ENCODE assay signal across 8 mouse cellular contexts in the genomic region with DNA sequence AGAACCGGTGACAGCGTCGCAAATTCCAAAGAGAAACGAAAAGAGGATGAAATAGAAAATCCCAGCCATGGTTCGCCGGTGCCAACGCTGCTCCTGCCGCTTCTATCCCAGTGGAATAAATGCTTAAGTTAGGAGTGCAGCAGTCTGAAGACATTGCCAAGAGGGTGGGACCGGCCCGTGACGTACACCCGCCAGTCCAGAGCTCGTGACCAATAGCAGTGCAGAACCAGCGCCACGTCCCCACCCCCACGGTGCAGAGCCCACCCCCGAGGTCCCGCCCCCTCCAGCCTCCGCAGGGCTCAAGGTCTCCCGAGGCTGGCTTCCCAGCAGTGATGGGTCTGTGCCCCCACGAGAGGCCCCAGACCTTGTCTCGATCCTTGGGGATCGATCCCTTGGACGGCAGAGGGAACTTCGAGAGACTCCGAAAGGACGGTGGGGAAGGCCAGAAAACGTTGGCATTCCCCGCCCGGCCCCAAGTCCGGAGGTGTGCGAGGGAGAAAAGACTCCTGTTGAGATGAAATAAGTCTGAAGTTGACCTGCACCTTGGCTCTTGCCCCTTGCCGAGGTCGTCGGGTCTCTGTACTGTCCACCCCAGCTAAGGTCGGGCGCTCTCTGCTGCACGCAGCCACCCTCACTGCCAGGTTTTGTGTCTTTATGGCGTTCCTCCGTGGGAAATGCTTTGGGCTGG. TPM values are rescaled to one million over a fixed set of nuclear protein-coding genes. Genes with fewer than 3 reads are reported as not detected.
DNase-seq lines count a peak whose midpoint lies in the region; ATAC-seq and TF ChIP-seq lines count a peak whose summit lies in the region.

A gene (minus strand): TSS at position 126 of the 688 bp plus-strand sequence.

- H3K9ac ChIP-seq in forebrain, embryonic 11.5 days (ENCODE audit: low read length): peak within 1 kb of the TSS; percentile 85
- H3K9ac ChIP-seq in heart, embryonic 14.5 days (ENCODE audit: low read length): peak within 1 kb of the TSS; percentile 70
- peak within 1 kb of the TSS; percentile 22; the same call in 1 of the 2 replicates for H3K9ac ChIP-seq in liver, embryonic 11.5 days (ENCODE audit: low read depth, low read length)

- ATAC-seq in forebrain, embryonic 11.5 days (replicated peaks; ENCODE audit: low FRiP score): peak; percentile 88
- ATAC-seq in heart, embryonic 14.5 days (ENCODE audit: insufficient number of reproducible peaks, insufficient read depth, low FRiP score, low read depth): peak; percentile 92
- ATAC-seq in liver, embryonic 11.5 days (replicated peaks; ENCODE audit: low FRiP score): peak; percentile 95
- ATAC-seq in monocyte, adult 5-6 weeks (replicated peaks; ENCODE audit: insufficient number of reproducible peaks, low FRiP score, low TSS enrichment, poor library complexity, severe bottlenecking): peak; percentile 75

- peaks cover 40% of the 10 kb centered on the region for H3K79me2 ChIP-seq in C2C12 (ENCODE audit: control insufficient read depth, insufficient read depth)

- peak within 1 kb of the TSS; percentile 57 for H3K4me3 ChIP-seq in C2C12 (ENCODE audit: insufficient read depth, poor library complexity, severe bottlenecking)
- H3K4me3 ChIP-seq in brown adipose tissue, adult 24 weeks (ENCODE audit: insufficient read depth, low read depth, low read length): peak within 1 kb of the TSS; percentile 64
- peak within 1 kb of the TSS; percentile 79 for H3K4me3 ChIP-seq in forebrain, embryonic 11.5 days (ENCODE audit: low read depth, low read length)
- peak within 1 kb of the TSS; percentile 75 to 80 for H3K4me3 ChIP-seq in heart, embryonic 14.5 days (ENCODE audit: control insufficient read depth in 1 of 2, insufficient read depth in 1 of 2, low read depth in 1 of 2, low read length in 2 of 2)
- H3K4me3 ChIP-seq in liver, embryonic 11.5 days (ENCODE audit: low read depth, low read length): peak within 1 kb of the TSS; percentile 62

- TF ChIP-seq CTCF in C2C12 (IDR thresholded peaks at IDR 0.05; ENCODE audit: control insufficient read depth, insufficient read depth, insufficient read length): no peak

- peaks cover 4% of the 10 kb centered on the region for H3K79me3 ChIP-seq in C2C12 (ENCODE audit: low read depth)

- H3K4me2 ChIP-seq in forebrain, embryonic 11.5 days (ENCODE audit: low read depth, low read length, severe bottlenecking): peak within 1 kb of the TSS; percentile 99
- H3K4me2 ChIP-seq in heart, embryonic 14.5 days (ENCODE audit: low read length): peak within 1 kb of the TSS; percentile 77
- peak within 1 kb of the TSS; percentile 89 for H3K4me2 ChIP-seq in liver, embryonic 11.5 days

- H3K27ac ChIP-seq in brown adipose tissue, adult 24 weeks (replicated peaks; ENCODE audit: low read depth, low read length): peak within 1 kb of the TSS; percentile 7; the same call in 1 of the 2 replicates
- H3K27ac ChIP-seq in forebrain, embryonic 11.5 days (ENCODE audit: low read depth, low read length): peak within 1 kb of the TSS; percentile 91
- peak within 1 kb of the TSS in 1 of 2 experiments; percentile 55; a peak in 2 of 4 replicates for H3K27ac ChIP-seq in heart, embryonic 14.5 days (replicated peaks in 1 of 2; ENCODE audit: control insufficient read depth in 1 of 2, insufficient read depth in 1 of 2, low read depth in 2 of 2, low read length in 2 of 2)
- H3K27ac ChIP-seq in liver, embryonic 11.5 days (ENCODE audit: low read depth, low read length): no peak within 1 kb of the TSS; the same call in 1 of the 2 replicates

- WGBS in forebrain, embryonic 11.5 days: under 1% methylated on average over 40 of the region's 40 CpGs
- under 1% methylated on average over 40 of the region's 40 CpGs for WGBS in heart, embryonic 14.5 days
- under 1% methylated on average over 40 of the region's 40 CpGs for WGBS in liver, embryonic 11.5 days

- H3K36me3 ChIP-seq in C2C12 (ENCODE audit: control insufficient read depth, insufficient read depth): no peaks in the 10 kb centered on the region
- H3K36me3 ChIP-seq in forebrain, embryonic 11.5 days (ENCODE audit: control insufficient read depth, insufficient read depth, low read length): peaks cover 2% of the 10 kb centered on the region; the same call in 1 of the 2 replicates
- 0 out of 2 replicates have a peak, but pooled peaks cover 2% of the 10 kb centered on the region for H3K36me3 ChIP-seq in heart, embryonic 14.5 days (ENCODE audit: control insufficient read depth, insufficient read depth, low read length)
- no peaks in the 10 kb centered on the region for H3K36me3 ChIP-seq in liver, embryonic 11.5 days (ENCODE audit: control insufficient read depth, insufficient read depth, low read length)

- no peaks in the 10 kb centered on the region for H3K9me3 ChIP-seq in forebrain, embryonic 11.5 days (ENCODE audit: control insufficient read depth, low read length)
- H3K9me3 ChIP-seq in heart, embryonic 14.5 days (ENCODE audit: control insufficient read depth, low read length): no peaks in the 10 kb centered on the region
- H3K9me3 ChIP-seq in liver, embryonic 11.5 days (ENCODE audit: control insufficient read depth, low read length): no peaks in the 10 kb centered on the region

- H3ac ChIP-seq in C2C12 (ENCODE audit: control insufficient read depth, insufficient read length, low read depth): peak within 1 kb of the TSS; percentile 49

- H3K4me1 ChIP-seq in brown adipose tissue, adult 24 weeks (ENCODE audit: control insufficient read depth, insufficient read depth, insufficient read length, low read length): no peaks in the 10 kb centered on the region
- peaks cover 14% of the 10 kb centered on the region; the same call in 1 of the 2 replicates for H3K4me1 ChIP-seq in forebrain, embryonic 11.5 days (replicated peaks; ENCODE audit: control insufficient read depth, insufficient read depth, low read length)
- H3K4me1 ChIP-seq in heart, embryonic 14.5 days (ENCODE audit: control insufficient read depth in 2 of 2, insufficient read depth in 2 of 2, low read length in 2 of 2): peaks cover 4 to 10% of the 10 kb centered on the region in 2 experiments
- peaks cover 2% of the 10 kb centered on the region; the same call in 1 of the 2 replicates for H3K4me1 ChIP-seq in liver, embryonic 11.5 days (replicated peaks; ENCODE audit: control insufficient read depth, insufficient read depth, low read length)

- H3K27me3 ChIP-seq in C2C12 (ENCODE audit: control insufficient read depth, insufficient read depth, insufficient read length): no peaks in the 10 kb centered on the region
- no peaks in the 10 kb centered on the region for H3K27me3 ChIP-seq in forebrain, embryonic 11.5 days (ENCODE audit: control insufficient read depth, insufficient read depth, low read length)
- H3K27me3 ChIP-seq in heart, embryonic 14.5 days (ENCODE audit: control insufficient read depth, insufficient read depth, low read length): peaks cover 7% of the 10 kb centered on the region; the same call in 1 of the 2 replicates
- peaks cover 37% of the 10 kb centered on the region for H3K27me3 ChIP-seq in liver, embryonic 11.5 days (replicated peaks; ENCODE audit: control insufficient read depth, insufficient read depth, low read length)

- DNase-seq in forebrain, embryonic 11.5 days (ENCODE audit: low spot score): peak; percentile 97
- peak; percentile 96 for DNase-seq in kidney, postnatal 14 days
- DNase-seq in liver, embryonic 11.5 days (ENCODE audit: low spot score): peak; percentile 87
- DNase-seq in testis, postnatal 10 days (ENCODE audit: low spot score): peak; percentile 93

TF ChIP-seq in C2C12, 6 proteins besides CTCF, POLR2A, EP300 and RAD21:
- TF ChIP-seq FOSL1 (IDR thresholded peaks at IDR 0.05; ENCODE audit: insufficient read depth, low read length, poor library complexity, severe bottlenecking) (no peak), MYOG (IDR thresholded peaks at IDR 0.05; ENCODE audit: control insufficient read depth, extremely low read depth, insufficient read length) (no peak), MYOD1 (IDR thresholded peaks at IDR 0.05; ENCODE audit: control insufficient read depth, insufficient read length, low read depth) (no peak), MAX (IDR thresholded peaks at IDR 0.05) (no peak), CEBPB (IDR thresholded peaks at IDR 0.05; ENCODE audit: low read depth) (no peak), USF1 (IDR thresholded peaks at IDR 0.05; ENCODE audit: low read depth) (no peak)

RNA-seq across cellular contexts. Expression of the gene that starts here (rescaled TPM):
- polyA plus RNA-seq in C2C12 (2012; fragmentation: generic; extraction: Trizol): 1.9 TPM
- 0.33 and 0.59 TPM in 2 replicates for polyA plus RNA-seq in brown adipose tissue, adult 24 weeks (2012; ENCODE audit: insufficient read depth, insufficient read length, missing spikeins)
- 38.4 and 42.9 TPM in 2 replicates for polyA plus RNA-seq in forebrain, embryonic 11.5 days (2014; fragmentation: Nextera tagmentation; extraction: Ambion mirVana)
- polyA plus RNA-seq in heart, embryonic 14.5 days (2014; fragmentation: Nextera tagmentation; extraction: Ambion mirVana): 10.0 and 14.1 TPM in 2 replicates
- polyA plus RNA-seq in liver, embryonic 11.5 days (2014; fragmentation: Nextera tagmentation; extraction: Ambion mirVana): 5.6 and 6.8 TPM in 2 replicates
- total RNA-seq in monocyte, adult 5-6 weeks (2017): 8.4 to 15.1 TPM (median 10.3 TPM) in 3 replicates

Comparison
In these comparisons a context has a peak if more than half of its experiments do, and no peak if none do; other contexts are left out.
1. H3K9ac ChIP-seq: peak in every context shown above with its lines; median percentile 85 in forebrain, embryonic 11.5 days; 70 in heart, embryonic 14.5 days; 22 in liver, embryonic 11.5 days.